Mouse (Mus musculus) ovary, postnatal 10 days (tissue): ENCODE data around the gene Fam8a1.

Experiments used
- DNase-seq: peaks from one replicate; pipeline ENCODE4 v3.0.0; 2022; ENCODE audit warnings: low spot score

The Fam8a1 gene

GRCm38 (mm10) chr13:46669048-46669619 is at the start of gene Fam8a1:
Gene Fam8a1 (plus strand): TSS chr13:46669522.
- peak; percentile 92 for DNase-seq

GRCm38 (mm10) chr13:46619633-46620032 is 49.7 kb upstream of the Fam8a1 start:
- DNase-seq = no peak

GRCm38 (mm10) chr13:46620964-46621757 is 48.2 kb upstream of the Fam8a1 start:
- no peak for DNase-seq

- DNase-seq = no peak
These were observed 42.7 kb upstream of the Fam8a1 start for GRCm38 (mm10) chr13:46626608-46627007.

- DNase-seq = no peak
These were observed 41.5 kb upstream of the Fam8a1 start for GRCm38 (mm10) chr13:46627841-46628240.

GRCm38 (mm10) chr13:46629391-46629790 is 39.9 kb upstream of the Fam8a1 start:
- no peak for DNase-seq

GRCm38 (mm10) chr13:46632796-46633195 is 36.5 kb upstream of the Fam8a1 start:
- no peak for DNase-seq

GRCm38 (mm10) chr13:46633320-46634132 is 35.8 kb upstream of the Fam8a1 start:
- no peak for DNase-seq

GRCm38 (mm10) chr13:46634133-46634488 is 35.2 kb upstream of the Fam8a1 start:
- no peak for DNase-seq

GRCm38 (mm10) chr13:46640608-46641468 is 28.5 kb upstream of the Fam8a1 start:
- no peak for DNase-seq

GRCm38 (mm10) chr13:46642318-46642717 is 27.0 kb upstream of the Fam8a1 start:
- no peak for DNase-seq

- DNase-seq = no peak
These were observed 25.1 kb upstream of the Fam8a1 start for GRCm38 (mm10) chr13:46644175-46644574.

GRCm38 (mm10) chr13:46645476-46645875 is 23.8 kb upstream of the Fam8a1 start:
- no peak for DNase-seq

GRCm38 (mm10) chr13:46651853-46652252 is 17.5 kb upstream of the Fam8a1 start:
- no peak for DNase-seq

- DNase-seq = no peak
These were observed 16.7 kb upstream of the Fam8a1 start for GRCm38 (mm10) chr13:46652671-46653070.

- DNase-seq = no peak
These were observed 15.7 kb upstream of the Fam8a1 start for GRCm38 (mm10) chr13:46653671-46654070.

GRCm38 (mm10) chr13:46654566-46654965 is 14.8 kb upstream of the Fam8a1 start:
- no peak for DNase-seq

- DNase-seq = no peak
These were observed 10.1 kb upstream of the Fam8a1 start for GRCm38 (mm10) chr13:46659211-46659610.

- no peak for DNase-seq
These were observed 5.8 kb upstream of the Fam8a1 start for GRCm38 (mm10) chr13:46663461-46663964.

GRCm38 (mm10) chr13:46669620-46670271 is 424 bp downstream of the Fam8a1 start:
- no peak for DNase-seq

GRCm38 (mm10) chr13:46670514-46670913 is 1.2 kb downstream of the Fam8a1 start:
- no peak for DNase-seq
